Mouse (Mus musculus) testis, postnatal 10 days (tissue): ENCODE measurements around the gene Traf3ip1.

Experiments
- DNase-seq: peaks from one replicate; pipeline ENCODE4 v3.0.0; 2021; ENCODE audit warnings: low spot score

Gene Traf3ip1

GRCm38 (mm10) chr1:91533961-91534723, 39.7 kb downstream of the Traf3ip1 start:
- DNase-seq, result no peak

GRCm38 (mm10) chr1:91537786-91538569, 43.5 kb downstream of the Traf3ip1 start:
- no peak for DNase-seq

GRCm38 (mm10) chr1:91538570-91538929, 44.1 kb downstream of the Traf3ip1 start:
- DNase-seq, result no peak

GRCm38 (mm10) chr1:91539246-91539645, 44.8 kb downstream of the Traf3ip1 start:
- no peak for DNase-seq

- DNase-seq, result peak; percentile 54
Measured at GRCm38 (mm10) chr1:91539704-91540270, 45.3 kb downstream of the Traf3ip1 start.

GRCm38 (mm10) chr1:91540271-91540826, 45.9 kb downstream of the Traf3ip1 start, which contains the start of gene Asb1:
TSS of gene Asb1 (plus strand) at chr1:91540544.
- DNase-seq, result peak; percentile 94

- DNase-seq, result no peak
Measured at GRCm38 (mm10) chr1:91541042-91541592, 46.7 kb downstream of the Traf3ip1 start.

- DNase-seq, result no peak
Measured at GRCm38 (mm10) chr1:91543974-91544373, 49.5 kb downstream of the Traf3ip1 start.

- no peak for DNase-seq
Measured at GRCm38 (mm10) chr1:91545226-91545625, 50.8 kb downstream of the Traf3ip1 start.

- no peak for DNase-seq
Measured at GRCm38 (mm10) chr1:91547567-91547966, 53.1 kb downstream of the Traf3ip1 start.

GRCm38 (mm10) chr1:91549073-91549472, 54.6 kb downstream of the Traf3ip1 start:
- no peak for DNase-seq

GRCm38 (mm10) chr1:91557099-91557498, 62.7 kb downstream of the Traf3ip1 start:
- DNase-seq, result no peak

GRCm38 (mm10) chr1:91561226-91561625, 66.8 kb downstream of the Traf3ip1 start:
- DNase-seq, result no peak

- DNase-seq, result no peak
Measured at GRCm38 (mm10) chr1:91562977-91563590, 68.6 kb downstream of the Traf3ip1 start.

- no peak for DNase-seq
Measured at GRCm38 (mm10) chr1:91564004-91564403, 69.6 kb downstream of the Traf3ip1 start.

- DNase-seq, result no peak
Measured at GRCm38 (mm10) chr1:91564598-91564997, 70.2 kb downstream of the Traf3ip1 start.

- DNase-seq, result no peak
Measured at GRCm38 (mm10) chr1:91567269-91567668, 72.8 kb downstream of the Traf3ip1 start.

GRCm38 (mm10) chr1:91572458-91572857, 78.0 kb downstream of the Traf3ip1 start:
- DNase-seq, result no peak

- peak; percentile 73 for DNase-seq
Measured at GRCm38 (mm10) chr1:91574208-91574607, 79.8 kb downstream of the Traf3ip1 start.

- DNase-seq, result no peak
Measured at GRCm38 (mm10) chr1:91577883-91578517, 83.6 kb downstream of the Traf3ip1 start.
